Mouse (Mus musculus): ENCODE data around the gene Sp4. TPM values are rescaled to one million over a fixed set of nuclear protein-coding genes. Genes with fewer than 3 reads are reported as not detected.

Sp4 gene
- total and polyA plus RNA-seq, 2 experiments from 2014 or later: 18.1 to 59.0 TPM

GRCm38 (mm10) chr12:118299956-118300355 is 1.3 kb downstream of the Sp4 start:
- Histone ChIP-seq H3K4me1 (ENCODE audit: insufficient read depth) (peaks cover 20% of the 10 kb centered on the region), H3K4me3 (ENCODE audit: low read depth, low read length) (peak overlapping the region; percentile 92), H3K36me3 (ENCODE audit: insufficient read depth) (0 out of 2 replicates have a peak, but pooled peaks cover 5% of the 10 kb centered on the region), H3K9ac (no peak overlapping the region), H3K9me3 (ENCODE audit: low read length) (no peaks in the 10 kb centered on the region), H3K27ac (ENCODE audit: low read depth, low read length) (no peak overlapping the region), H3K4me2 (ENCODE audit: low read depth) (peak overlapping the region; percentile 61), H3K27me3 (ENCODE audit: insufficient read depth, low read length) (no peaks in the 10 kb centered on the region)
- TF ChIP-seq CTCF (IDR thresholded peaks at IDR 0.05; ENCODE audit: low read depth): no peak
- DNase-seq: peak; percentile 15
- ATAC-seq: no peak
- 8% methylated on average over 6 of the region's 6 CpGs for WGBS

GRCm38 (mm10) chr12:118299172-118299571 is 2.1 kb downstream of the Sp4 start:
- Histone ChIP-seq H3K9ac (no peak overlapping the region), H3K4me3 (ENCODE audit: low read depth, low read length) (no peak overlapping the region)
- 78% methylated on average over 9 of the region's 9 CpGs for WGBS

GRCm38 (mm10) chr12:118298516-118298915 is 2.7 kb downstream of the Sp4 start:
- DNase-seq (no peak), ATAC-seq (no peak)
- Histone ChIP-seq H3K27ac (ENCODE audit: low read depth, low read length) (no peak overlapping the region), H3K4me1 (ENCODE audit: insufficient read depth) (peaks cover 20% of the 10 kb centered on the region), H3K36me3 (ENCODE audit: insufficient read depth) (0 out of 2 replicates have a peak, but pooled peaks cover 5% of the 10 kb centered on the region), H3K27me3 (ENCODE audit: insufficient read depth, low read length) (no peaks in the 10 kb centered on the region), H3K4me3 (ENCODE audit: low read depth, low read length) (peak overlapping the region; percentile 8), H3K9ac (no peak overlapping the region), H3K9me3 (ENCODE audit: low read length) (no peaks in the 10 kb centered on the region), H3K4me2 (ENCODE audit: low read depth) (peak overlapping the region; percentile 35)
- no peak for TF ChIP-seq CTCF (IDR thresholded peaks at IDR 0.05; ENCODE audit: low read depth)
- 83% methylated on average over 2 of the region's 2 CpGs for WGBS

More at GRCm38 (mm10) chr12:118299172-118299571, 2.1 kb downstream of the Sp4 start:
- no peak for ATAC-seq
- no peak for TF ChIP-seq CTCF (IDR thresholded peaks at IDR 0.05; ENCODE audit: low read depth)
- Histone ChIP-seq H3K27ac (ENCODE audit: low read depth, low read length) (no peak overlapping the region), H3K4me1 (ENCODE audit: insufficient read depth) (peaks cover 20% of the 10 kb centered on the region), H3K36me3 (ENCODE audit: insufficient read depth) (0 out of 2 replicates have a peak, but pooled peaks cover 5% of the 10 kb centered on the region), H3K27me3 (ENCODE audit: insufficient read depth, low read length) (no peaks in the 10 kb centered on the region), H3K4me2 (ENCODE audit: low read depth) (peak overlapping the region; percentile 35), H3K9me3 (ENCODE audit: low read length) (no peaks in the 10 kb centered on the region)
- DNase-seq: no peak

GRCm38 (mm10) chr12:118296236-118296635 is 5.0 kb downstream of the Sp4 start:
- WGBS: 93% methylated on average over 2 of the region's 2 CpGs
- TF ChIP-seq CTCF (IDR thresholded peaks at IDR 0.05; ENCODE audit: low read depth): no peak
- Histone ChIP-seq H3K27ac (ENCODE audit: low read depth, low read length) (no peak overlapping the region), H3K36me3 (ENCODE audit: insufficient read depth) (0 out of 2 replicates have a peak, but pooled peaks cover 5% of the 10 kb centered on the region), H3K9ac (no peak overlapping the region), H3K4me1 (ENCODE audit: insufficient read depth) (peaks cover 16% of the 10 kb centered on the region), H3K9me3 (ENCODE audit: low read length) (no peaks in the 10 kb centered on the region), H3K4me3 (ENCODE audit: low read depth, low read length) (no peak overlapping the region), H3K27me3 (ENCODE audit: insufficient read depth, low read length) (no peaks in the 10 kb centered on the region), H3K4me2 (ENCODE audit: low read depth) (no peak overlapping the region)
- DNase-seq (no peak), ATAC-seq (no peak)

GRCm38 (mm10) chr12:118295793-118296192 is 5.4 kb downstream of the Sp4 start:
- WGBS: 93% methylated on average over 1 of the region's 1 CpGs
- H3K4me3 ChIP-seq (ENCODE audit: low read depth, low read length): no peak overlapping the region
- no peak overlapping the region for H3K9ac ChIP-seq
- H3K9me3 ChIP-seq (ENCODE audit: low read length): no peaks in the 10 kb centered on the region
- DNase-seq (no peak), ATAC-seq (no peak)
- H3K4me2 ChIP-seq (ENCODE audit: low read depth): no peak overlapping the region
- no peak overlapping the region for H3K27ac ChIP-seq (ENCODE audit: low read depth, low read length)
- H3K4me1 ChIP-seq (ENCODE audit: insufficient read depth): peaks cover 16% of the 10 kb centered on the region
- 0 out of 2 replicates have a peak, but pooled peaks cover 5% of the 10 kb centered on the region for H3K36me3 ChIP-seq (ENCODE audit: insufficient read depth)
- no peaks in the 10 kb centered on the region for H3K27me3 ChIP-seq (ENCODE audit: insufficient read depth, low read length)
- no peak for TF ChIP-seq CTCF (IDR thresholded peaks at IDR 0.05; ENCODE audit: low read depth)

GRCm38 (mm10) chr12:118288947-118289346 is 12.3 kb downstream of the Sp4 start:
- Histone ChIP-seq H3K9me3 (ENCODE audit: low read length) (no peaks in the 10 kb centered on the region), H3K9ac (no peak overlapping the region), H3K27ac (ENCODE audit: low read depth, low read length) (no peak overlapping the region), H3K4me1 (ENCODE audit: insufficient read depth) (no peaks in the 10 kb centered on the region), H3K4me2 (ENCODE audit: low read depth) (no peak overlapping the region), H3K4me3 (ENCODE audit: low read depth, low read length) (no peak overlapping the region), H3K36me3 (ENCODE audit: insufficient read depth) (no peaks in the 10 kb centered on the region), H3K27me3 (ENCODE audit: insufficient read depth, low read length) (no peaks in the 10 kb centered on the region)
- no peak for DNase-seq
- no peak for TF ChIP-seq CTCF (IDR thresholded peaks at IDR 0.05; ENCODE audit: low read depth)
- WGBS: 84% methylated on average over 1 of the region's 1 CpGs
- no peak for ATAC-seq

- no peak for ATAC-seq
- no peak overlapping the region for H3K4me2 ChIP-seq (ENCODE audit: low read depth)
- no peak overlapping the region for H3K9ac ChIP-seq
- H3K27me3 ChIP-seq (ENCODE audit: insufficient read depth, low read length): no peaks in the 10 kb centered on the region
- H3K9me3 ChIP-seq (ENCODE audit: low read length): no peaks in the 10 kb centered on the region
- 91% methylated on average over 6 of the region's 6 CpGs for WGBS
- H3K36me3 ChIP-seq (ENCODE audit: insufficient read depth): no peaks in the 10 kb centered on the region
- no peaks in the 10 kb centered on the region for H3K4me1 ChIP-seq (ENCODE audit: insufficient read depth)
- no peak overlapping the region for H3K4me3 ChIP-seq (ENCODE audit: low read depth, low read length)
- DNase-seq: no peak
- TF ChIP-seq CTCF (IDR thresholded peaks at IDR 0.05; ENCODE audit: low read depth): no peak
- H3K27ac ChIP-seq (ENCODE audit: low read depth, low read length): no peak overlapping the region
Observed at GRCm38 (mm10) chr12:118285099-118285498, 16.1 kb downstream of the Sp4 start.
